Mouse (Mus musculus) right cerebral cortex, postnatal 14 days (tissue): ENCODE data around the gene Rabgap1l.
"Not testable (repeated sequence)": the region's sequence is repeated elsewhere in the genome, so short reads cannot be mapped to it uniquely, and the experiment has no call there.

ENCODE experiments used
- DNase-seq: peaks from one replicate; pipeline ENCODE4 v3.0.0; 2022

Rabgap1l gene

DNA sequence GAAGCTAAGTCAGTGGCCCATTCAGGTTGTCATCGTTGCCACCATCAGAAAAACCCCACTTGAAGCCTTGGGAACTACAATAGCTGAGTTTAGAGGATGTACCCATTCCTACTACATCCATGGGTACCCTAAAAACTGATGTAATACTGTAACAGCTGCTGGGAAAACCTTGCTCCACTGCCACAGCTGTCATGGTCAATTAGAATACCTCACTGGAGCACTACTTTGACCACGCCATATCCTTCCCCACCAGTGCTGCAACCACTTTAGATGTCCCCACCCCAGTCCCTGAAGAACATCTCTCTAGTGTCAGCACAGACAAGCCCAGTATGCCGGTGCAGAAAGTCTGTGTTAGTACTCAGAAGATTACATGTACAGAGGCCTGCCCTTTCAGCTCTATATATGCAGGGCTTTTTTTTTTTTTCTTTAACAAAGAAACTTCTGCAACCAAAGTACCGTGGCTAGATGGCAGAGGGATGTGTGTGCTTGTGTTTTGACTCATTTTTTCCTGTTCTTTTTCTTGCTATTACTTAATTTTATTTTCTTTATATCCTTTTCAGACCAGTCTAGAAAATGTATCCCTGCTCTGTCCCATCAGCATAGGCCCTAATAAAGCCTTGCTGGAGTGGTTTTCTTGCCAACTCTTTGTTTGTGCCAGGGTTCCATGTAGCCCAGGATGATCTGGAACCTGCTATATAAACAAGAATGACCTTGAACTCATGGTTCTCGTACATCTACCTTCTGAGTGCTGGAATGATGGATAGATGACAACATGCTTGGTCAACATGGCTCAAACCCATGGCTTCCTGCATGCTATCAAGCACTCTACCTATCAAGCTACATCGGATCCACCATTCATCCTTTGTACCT is 100.6 kb downstream of the Rabgap1l start:
- no peak for DNase-seq

DNA sequence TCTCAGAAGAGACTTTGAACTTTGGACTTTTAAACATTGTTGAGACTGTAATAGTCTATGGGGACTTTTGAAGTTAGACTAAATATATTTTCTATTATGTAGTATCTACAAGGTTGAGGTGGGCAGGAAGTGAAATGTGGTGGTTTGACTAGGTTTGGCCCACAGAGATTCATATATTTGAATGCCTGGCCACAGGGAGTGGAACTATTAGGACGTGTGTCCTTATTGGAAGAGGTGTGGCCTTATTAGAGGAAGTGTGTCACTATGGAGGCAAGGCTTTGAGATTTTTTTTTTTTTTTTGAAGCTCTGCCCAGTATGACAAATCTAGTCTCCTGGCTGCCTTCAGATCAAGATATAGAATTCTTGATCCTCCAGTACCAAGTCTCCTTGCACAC is 101.8 kb downstream of the Rabgap1l start:
- DNase-seq: no peak

DNA sequence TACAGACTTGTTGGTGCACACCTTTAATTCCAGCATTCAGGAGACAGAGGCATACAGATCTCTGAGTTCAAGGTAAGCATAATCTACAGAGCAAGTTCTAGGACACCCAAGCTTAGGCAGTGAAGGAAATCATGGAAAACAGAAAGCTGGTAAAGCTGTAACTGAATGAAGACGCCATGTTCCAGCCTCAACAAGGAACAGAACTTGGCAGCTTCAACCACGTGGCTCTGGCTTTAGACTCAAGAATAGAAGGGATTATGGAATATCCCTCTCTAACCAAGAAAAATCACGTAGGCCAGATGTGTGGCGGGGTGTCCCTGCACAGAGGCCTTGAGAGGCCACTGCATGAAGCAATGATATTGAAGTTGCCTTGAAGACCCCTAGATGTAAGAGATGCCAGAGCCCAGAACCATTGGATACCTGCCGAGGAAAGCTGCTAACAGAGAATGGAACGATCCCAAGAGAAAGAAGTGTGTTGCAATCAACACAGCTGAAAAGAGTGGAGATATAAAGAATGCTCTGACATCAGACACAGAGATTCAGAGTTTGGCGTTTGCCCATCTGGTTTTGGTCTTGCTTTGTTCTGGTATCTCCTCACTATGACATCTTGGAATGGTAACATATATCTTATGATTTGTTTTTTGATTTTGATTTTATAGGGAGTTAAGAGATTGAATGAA is 102.4 kb downstream of the Rabgap1l start:
- no peak for DNase-seq

DNA sequence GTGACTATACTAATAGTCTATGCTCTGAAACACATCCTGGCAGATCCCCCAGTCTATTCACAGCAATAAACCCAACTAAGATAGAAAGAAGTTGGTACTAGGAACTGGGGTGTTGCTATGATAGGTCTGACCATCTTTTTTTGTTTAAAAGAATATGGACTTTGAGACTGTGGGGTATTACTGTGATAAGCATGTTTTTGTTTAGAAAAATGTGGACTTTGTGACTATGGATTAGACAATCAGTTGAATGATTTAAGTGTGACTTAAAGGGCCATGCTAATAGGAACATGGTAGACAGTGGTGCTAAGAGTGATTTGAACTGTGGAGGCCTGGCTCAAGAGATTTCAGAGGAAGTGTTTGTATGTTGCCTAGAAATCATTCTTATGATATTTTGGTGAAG is 103.5 kb downstream of the Rabgap1l start:
- DNase-seq: no peak

DNA sequence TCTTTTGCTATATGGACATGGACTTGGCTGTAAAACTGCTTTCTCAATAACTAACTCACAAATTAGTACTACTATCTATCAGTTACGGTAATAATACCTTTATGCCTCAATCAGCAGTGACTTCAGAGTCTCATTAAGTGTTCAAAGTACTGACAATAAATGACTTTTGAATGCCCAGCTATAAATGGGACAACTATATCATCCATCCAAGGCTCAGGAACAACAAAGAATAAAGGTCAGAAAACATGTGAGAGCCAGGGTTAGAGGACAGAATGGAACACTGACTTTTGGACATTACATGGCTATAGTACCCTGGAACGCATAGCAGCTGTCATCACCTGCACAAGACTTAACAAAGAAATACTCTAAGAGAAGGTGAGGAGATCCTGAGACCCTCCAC is 108.8 kb downstream of the Rabgap1l start:
- DNase-seq: no peak

DNA sequence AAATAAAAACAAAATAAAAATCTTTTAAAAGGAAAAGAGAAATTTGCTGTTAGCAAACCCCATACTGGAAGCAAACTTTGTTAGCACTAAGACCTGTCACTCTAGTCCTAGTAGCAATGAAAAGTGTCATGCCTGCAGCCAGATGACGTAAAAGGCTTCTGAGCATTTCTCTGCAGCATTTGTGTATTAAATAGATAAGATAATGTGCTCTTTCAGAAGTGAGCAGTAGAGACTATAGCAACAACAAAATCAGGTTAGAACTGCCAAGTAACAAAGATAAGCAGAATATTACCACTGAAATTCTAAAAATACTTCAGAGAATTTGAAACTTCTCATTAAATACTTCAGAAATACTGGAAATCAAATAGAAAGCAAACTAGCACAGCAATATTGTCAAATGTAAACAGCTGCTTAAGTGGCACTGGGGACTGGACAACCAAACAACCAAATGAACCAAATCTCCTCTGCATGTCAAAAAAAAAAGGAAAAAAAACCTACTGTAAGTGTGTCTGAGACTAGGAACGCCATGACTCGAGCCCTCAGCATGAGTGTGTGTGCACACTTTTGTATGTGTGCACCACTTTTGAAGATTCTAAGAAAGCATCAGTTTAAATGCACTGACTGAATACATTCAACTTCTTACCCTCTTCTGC is 111.5 kb downstream of the Rabgap1l start:
- no peak for DNase-seq

DNA sequence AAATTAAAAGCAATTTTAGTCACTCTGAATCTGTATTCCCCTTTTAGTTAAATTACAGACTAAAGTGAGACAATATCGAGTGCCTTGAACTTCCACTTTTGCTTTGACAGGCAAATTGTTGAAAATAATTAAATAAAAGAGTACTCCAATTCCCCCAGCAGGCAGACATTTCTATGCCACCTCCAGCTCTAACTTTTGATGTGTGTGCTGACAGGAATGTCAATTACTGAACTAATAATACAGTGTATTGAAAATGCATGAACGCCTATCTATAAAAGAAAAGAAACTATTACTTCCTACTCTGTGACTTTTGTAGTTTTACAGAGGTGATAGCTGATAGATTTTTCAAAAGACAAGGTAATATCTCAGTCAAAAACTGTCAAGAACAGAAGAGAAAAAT is 118.2 kb downstream of the Rabgap1l start:
- DNase-seq: no peak

DNA sequence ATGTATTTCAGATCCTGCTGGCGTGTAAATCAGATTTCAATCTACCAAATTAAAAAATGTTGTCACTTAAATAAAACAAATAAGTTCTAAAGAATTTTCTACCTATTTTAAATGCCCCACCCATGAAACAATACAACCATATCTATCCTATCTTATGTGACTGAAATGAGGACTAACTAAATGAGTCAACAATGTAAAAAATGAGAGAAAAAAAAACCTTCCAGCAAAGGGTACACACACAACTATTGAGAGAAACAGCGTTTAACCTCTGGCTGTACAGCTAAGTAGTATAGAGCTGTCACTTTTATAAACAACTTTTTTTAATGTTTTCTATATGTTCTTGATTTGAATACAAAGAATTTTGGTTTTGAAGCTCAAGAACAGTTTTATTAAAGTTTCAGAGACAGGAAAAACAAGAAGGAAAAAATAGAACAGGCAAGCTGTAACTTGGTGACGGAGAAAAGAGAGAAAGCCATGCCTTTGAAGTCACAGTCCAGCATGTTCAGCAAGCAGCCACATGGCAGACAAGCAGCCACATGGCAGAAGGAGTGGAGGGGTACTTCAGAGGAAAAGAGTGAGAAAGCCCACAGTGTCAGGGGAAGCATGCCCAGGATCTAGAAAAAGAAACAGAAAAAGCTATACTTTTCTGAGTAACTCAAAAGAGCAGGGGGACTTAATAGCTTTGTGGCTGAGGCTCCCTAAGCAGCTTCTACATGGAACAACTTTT is 120.8 kb downstream of the Rabgap1l start:
- DNase-seq: no peak

DNA sequence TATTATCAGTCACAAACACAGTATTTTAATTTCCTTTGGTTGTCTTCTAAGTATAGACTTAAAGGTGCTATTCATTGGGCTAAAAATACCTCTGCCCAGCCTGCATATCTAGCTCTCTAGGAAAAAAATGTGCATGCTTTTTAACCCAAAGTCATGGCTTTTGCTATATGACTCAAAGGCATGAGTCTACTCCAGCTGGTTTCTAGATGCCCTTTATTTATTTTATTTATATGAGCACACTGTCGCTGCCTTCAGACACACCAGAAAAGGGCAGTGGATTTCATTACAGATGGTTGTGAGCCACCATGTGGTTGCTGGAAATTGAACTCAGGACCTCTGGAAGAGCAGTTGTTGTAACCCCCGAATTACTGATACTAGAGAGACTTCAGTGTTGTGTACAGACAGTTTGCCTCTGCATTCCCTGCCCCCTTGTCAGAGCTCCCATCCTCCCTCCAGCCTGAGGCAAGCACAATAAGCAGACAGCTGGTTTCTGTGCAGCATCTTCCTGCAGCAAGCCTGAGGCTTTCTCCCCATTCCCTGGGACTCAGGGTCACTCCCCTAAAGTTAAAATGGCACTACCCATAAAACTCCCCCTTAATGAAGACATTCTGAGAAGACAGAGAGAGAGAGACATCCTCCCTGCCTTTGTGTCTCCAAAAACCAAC is 137.1 kb downstream of the Rabgap1l start:
- DNase-seq: no peak

DNA sequence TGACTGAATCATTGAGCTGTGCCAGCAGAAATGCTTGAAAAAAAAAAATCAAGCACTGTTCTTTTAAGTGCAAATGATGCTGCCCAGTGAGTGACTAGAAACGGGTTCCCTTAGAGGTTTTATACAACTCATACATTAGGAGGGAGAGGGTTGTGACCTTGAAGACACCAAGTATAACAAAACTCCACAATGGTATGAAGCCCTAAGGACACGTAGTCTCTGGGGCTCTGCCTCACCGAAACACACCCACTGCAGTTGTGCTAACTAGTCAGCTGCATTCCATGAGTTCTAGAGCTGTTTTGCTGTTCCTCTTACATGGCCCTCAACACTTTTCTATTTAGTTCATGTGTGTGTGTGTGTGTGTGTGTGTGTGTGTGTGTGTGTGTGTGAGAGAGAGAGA is 141.3 kb downstream of the Rabgap1l start:
- DNase-seq: no peak

DNA sequence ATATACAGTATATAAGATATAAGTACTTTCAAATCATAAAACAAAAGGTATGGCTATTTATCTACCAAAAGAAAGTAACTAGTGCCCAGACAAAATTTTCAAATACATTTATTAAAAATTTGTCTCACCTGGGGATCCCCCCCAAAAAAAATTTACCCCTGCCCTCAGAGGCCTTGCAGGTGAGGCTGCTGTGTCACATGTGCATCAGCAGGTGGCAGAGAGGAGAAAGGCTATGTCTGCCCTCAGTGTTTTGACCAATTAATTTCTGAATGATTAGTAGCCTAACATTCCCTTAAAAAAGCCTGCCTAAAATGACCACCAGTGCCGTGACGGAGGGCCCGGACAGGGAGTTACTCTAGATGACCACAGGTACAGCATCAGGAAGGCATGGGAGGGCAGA is 147.6 kb downstream of the Rabgap1l start:
- DNase-seq: no peak

DNA sequence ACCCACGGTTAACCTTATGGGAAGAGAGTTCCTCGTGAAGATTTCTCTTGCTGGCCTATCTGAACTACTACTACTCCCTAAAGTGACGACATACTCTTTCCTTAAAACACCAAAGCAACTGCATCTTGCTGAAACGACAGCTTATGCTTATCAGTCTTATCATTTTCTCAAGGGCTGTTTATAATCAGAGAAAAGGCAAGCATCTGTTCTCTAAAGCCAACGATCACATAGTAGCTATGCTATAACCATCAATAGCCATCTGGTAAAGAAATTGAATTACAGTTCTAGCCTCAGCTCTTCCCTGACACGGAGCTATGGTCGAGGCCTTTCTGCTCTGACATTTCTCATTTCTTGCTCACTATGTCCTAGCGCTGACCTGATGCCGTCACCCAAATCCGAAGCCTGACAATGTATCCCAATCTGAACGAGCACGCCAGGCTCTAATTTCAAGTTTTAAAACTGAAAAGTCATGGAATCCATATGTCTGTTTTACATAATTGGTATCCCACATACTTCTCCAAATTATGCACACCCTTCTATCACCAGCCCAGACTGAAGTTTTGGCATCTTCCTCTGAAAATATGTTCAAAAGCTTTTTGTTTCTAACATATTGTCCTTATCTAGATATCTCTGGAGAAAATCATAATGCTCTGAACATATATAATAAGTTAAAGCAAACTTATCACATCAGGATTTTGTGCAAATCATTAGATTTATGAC is 164.6 kb downstream of the Rabgap1l start:
- no peak for DNase-seq

DNA sequence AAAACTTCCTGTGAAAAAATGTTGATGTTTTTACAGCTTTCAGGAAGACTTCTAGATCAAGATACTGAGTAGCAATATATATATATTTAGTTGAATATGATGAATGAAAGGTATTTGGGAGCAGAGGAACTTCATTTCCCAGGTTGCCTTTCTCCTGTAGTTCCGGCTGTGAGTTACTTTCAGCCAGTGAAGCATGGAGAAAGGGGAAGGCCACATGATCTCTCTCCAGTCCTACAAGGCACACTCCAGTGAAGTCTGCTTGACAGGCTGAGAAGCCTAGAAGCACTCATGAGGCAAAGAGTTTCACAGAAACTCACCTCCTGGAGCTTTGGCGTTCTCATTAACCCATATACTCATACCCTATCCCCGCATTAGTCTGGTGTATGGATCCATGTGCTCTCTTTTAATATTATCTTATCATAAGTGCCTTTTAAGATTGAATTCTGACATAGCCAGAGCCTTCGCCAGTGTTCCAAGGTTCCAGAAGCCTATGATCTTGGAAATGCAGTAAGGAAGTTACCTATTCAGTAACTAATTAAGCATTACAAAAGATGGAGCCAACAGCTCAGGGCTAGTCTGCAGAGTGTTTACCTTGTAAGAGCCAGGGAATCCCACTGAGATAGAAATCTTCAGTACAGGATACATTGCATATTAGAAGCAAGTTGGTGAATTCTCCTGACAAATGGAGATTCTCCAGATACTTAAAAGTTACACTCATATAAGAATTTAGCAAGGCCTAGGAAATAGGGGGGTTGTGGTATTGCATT is 168.5 kb downstream of the Rabgap1l start:
- not testable (repeated sequence) for DNase-seq

DNA sequence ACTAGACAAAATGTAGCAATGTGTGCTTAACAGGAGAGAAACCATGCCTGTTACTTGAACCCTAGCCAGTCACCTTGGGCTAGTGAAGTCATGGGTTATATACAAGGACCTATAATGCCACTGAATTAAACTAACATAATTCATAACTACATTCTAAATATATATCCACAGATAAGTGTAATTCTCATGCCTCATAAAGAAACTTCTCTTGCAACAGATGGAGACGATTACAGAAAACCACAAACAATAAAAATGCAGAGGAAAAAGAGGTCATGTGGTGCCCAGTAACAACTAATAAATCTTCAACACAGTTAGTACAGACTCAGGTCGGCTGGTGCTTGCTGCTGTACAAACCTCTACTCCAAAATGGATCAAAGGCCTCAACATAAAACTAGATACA is 174.8 kb downstream of the Rabgap1l start:
- no peak for DNase-seq

DNA sequence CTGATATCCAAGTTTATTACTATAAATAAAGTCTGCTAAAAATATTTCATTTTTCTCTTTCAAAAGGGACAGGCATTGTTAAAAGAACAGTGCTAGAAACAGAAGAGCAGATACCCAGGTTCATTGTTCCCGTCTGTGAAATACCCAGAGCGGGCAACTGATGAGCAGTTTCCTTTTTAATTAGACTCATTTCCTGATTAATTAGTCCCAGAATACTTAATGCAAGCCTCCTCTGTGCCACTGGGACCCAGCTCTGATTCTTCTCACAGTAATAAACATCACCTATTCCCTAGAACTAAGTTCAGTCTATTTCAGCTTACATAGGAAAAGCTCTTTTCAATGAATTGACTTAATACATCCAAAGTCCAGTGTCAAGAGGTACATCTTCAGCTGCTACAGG is 186.6 kb downstream of the Rabgap1l start:
- DNase-seq: no peak

DNA sequence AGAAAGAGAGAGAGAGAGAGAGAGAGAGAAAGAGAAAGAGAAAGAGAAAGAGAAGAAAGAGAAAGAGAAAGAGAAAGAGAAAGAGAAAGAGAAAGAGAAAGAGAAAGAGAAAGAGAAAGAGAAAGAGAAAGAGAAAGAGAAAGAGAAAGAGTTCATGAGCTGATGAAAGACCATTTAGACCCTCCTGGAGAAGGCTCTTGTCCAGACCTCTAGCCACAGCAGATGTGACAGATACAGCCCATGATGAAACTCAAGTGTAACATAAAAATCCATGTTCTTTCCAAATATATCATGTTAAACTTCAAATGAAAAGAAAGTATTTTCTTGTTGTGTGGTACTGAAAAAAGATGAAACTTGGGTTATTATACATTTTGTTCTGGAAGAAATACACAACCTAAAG is 189.7 kb downstream of the Rabgap1l start:
- DNase-seq: not testable (repeated sequence)

DNA sequence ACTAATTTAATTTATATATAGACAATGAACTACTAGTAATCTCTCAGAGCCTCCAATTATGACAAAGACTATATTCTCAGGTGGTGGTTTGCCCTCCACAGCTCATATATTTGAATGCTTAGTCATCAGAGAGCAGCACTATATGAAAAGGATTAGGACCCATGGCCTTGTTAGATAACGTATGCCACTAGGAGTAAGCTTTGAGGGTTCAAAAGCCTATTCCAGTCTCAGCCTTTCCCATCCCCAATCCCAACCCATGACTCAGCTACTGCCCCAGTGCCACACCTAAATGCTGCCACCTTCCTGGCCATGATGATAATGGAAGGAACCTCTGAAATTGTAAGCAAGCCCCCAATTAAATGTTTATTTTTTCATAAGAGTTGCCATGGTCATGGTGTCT is 195.6 kb downstream of the Rabgap1l start:
- no peak for DNase-seq

DNA sequence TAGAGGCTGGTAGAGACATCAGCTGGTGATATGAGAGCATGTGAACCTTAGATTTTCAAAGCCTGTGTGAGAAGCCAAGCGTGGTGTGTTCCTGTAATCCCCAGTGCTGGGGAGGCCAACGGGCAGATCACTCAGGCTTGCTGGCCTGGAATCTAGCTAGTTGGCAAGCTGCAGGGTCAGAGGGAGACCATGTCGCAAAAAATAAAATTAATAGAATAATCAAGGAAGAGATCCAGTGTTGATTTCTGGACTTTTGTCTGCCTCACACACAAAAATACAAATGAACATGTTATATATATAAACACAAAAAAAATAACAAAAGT is 196.1 kb downstream of the Rabgap1l start:
- DNase-seq: no peak

DNA sequence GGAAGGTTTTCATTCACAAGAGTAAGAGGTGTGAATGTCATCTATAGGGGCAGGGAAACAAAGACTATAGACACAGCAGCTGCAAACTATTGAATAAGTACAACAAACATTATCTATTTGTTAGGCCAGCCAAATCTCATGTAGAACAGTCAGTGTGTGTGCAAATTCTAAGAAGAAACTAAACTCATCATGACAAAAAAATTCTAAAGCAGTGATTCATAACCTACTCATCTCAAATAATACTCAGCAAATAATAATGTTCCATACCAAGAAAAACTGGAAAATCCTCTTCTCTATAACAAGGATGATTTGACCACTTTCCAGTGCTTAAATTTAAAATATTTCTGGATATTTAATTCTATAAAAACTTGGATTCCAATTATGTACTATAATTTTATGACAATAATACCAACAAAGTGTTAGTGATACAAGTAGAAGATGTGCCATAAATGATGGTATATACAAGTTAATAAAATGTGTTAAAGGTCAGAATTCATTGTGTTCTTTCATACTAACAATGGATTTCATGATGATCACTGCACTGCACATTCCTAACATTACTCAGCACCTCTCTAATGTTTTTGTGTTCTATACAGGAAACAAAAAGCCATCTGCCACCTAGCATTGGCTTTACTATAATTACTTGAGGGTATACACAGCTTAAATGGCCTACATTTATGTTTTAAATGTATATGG is 196.6 kb downstream of the Rabgap1l start:
- DNase-seq: no peak

DNA sequence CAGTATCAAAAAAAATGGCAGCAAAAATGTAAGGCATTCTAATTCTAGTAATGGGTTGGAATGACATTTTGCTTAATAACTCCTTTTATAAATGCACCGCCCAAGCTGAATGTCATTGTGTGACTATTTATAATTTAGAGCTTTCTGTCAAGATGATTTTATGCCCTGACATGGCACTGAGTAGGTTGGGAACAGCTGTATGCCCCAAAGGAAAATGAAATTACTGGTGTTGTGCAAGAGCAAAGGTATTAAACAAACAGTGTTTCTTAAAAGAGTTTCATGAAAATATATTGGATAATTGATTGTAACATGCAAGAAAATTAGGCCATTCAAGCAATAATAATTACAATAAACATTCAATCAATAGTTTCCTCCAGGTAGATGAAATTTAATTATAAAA is 198.4 kb downstream of the Rabgap1l start:
- DNase-seq: no peak

DNA sequence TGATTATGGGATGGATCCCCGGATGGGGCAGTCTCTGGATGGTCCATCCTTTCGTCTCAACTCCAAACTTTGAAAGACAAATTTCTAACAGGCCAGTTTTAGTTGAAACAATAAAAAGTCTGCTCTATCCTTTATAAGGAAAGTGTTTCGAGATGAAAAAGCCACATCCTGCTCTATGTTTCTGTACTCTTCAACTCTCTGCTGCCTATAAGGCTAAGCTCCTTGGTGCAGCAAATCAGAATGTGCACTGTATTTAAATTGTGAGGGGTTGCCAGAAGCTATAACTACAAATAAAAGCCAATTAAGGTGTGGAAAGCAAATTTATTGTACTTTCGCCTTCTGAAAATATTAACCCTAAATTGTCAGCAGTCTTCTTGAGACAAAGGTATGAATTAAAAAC is 198.9 kb downstream of the Rabgap1l start:
- DNase-seq: no peak
